Mouse (Mus musculus): ENCODE measurements around the gene Gm20388.

Gm20388 gene

GRCm38 (mm10) chr8:122638601-122639000 lies 2728.0 kb downstream of the Gm20388 start:
- DNase-seq (ENCODE audit: extremely low read depth, insufficient read length, low spot score), result no peak

GRCm38 (mm10) chr8:122639521-122640248 lies 2729.0 kb downstream of the Gm20388 start:
- DNase-seq (ENCODE audit: extremely low read depth, insufficient read length, low spot score), result no peak

GRCm38 (mm10) chr8:122640825-122641224 lies 2730.2 kb downstream of the Gm20388 start:
- no peak for DNase-seq (ENCODE audit: extremely low read depth, insufficient read length, low spot score)

- DNase-seq (ENCODE audit: extremely low read depth, insufficient read length, low spot score), result no peak
Measured at GRCm38 (mm10) chr8:122641406-122641805, 2730.8 kb downstream of the Gm20388 start.

GRCm38 (mm10) chr8:122642071-122642470 lies 2731.4 kb downstream of the Gm20388 start:
- peak; percentile 30 for DNase-seq (ENCODE audit: extremely low read depth, insufficient read length, low spot score)

- no peak for DNase-seq (ENCODE audit: extremely low read depth, insufficient read length, low spot score)
Measured at GRCm38 (mm10) chr8:122644175-122644954, 2733.7 kb downstream of the Gm20388 start.

- DNase-seq (ENCODE audit: extremely low read depth, insufficient read length, low spot score), result no peak
Measured at GRCm38 (mm10) chr8:122646337-122646736, 2735.7 kb downstream of the Gm20388 start.

GRCm38 (mm10) chr8:122648192-122648970 lies 2737.7 kb downstream of the Gm20388 start:
- DNase-seq (ENCODE audit: extremely low read depth, insufficient read length, low spot score), result no peak

- DNase-seq (ENCODE audit: extremely low read depth, insufficient read length, low spot score), result no peak
Measured at GRCm38 (mm10) chr8:122651326-122651921, 2740.8 kb downstream of the Gm20388 start.

- no peak for DNase-seq (ENCODE audit: extremely low read depth, insufficient read length, low spot score)
Measured at GRCm38 (mm10) chr8:122652643-122653042, 2742.0 kb downstream of the Gm20388 start.

- DNase-seq (ENCODE audit: extremely low read depth, insufficient read length, low spot score), result no peak
Measured at GRCm38 (mm10) chr8:122654768-122655167, 2744.1 kb downstream of the Gm20388 start.

GRCm38 (mm10) chr8:122656056-122656999 lies 2745.7 kb downstream of the Gm20388 start:
- DNase-seq (ENCODE audit: extremely low read depth, insufficient read length, low spot score), result no peak

GRCm38 (mm10) chr8:122658149-122658806 lies 2747.6 kb downstream of the Gm20388 start:
- DNase-seq (ENCODE audit: extremely low read depth, insufficient read length, low spot score), result no peak

- DNase-seq (ENCODE audit: extremely low read depth, insufficient read length, low spot score), result no peak
Measured at GRCm38 (mm10) chr8:122658807-122659160, 2748.1 kb downstream of the Gm20388 start.

GRCm38 (mm10) chr8:122660022-122660421 lies 2749.4 kb downstream of the Gm20388 start:
- DNase-seq (ENCODE audit: extremely low read depth, insufficient read length, low spot score), result no peak

- DNase-seq (ENCODE audit: extremely low read depth, insufficient read length, low spot score), result peak; percentile 65
Measured at GRCm38 (mm10) chr8:122661138-122661537, 2750.5 kb downstream of the Gm20388 start.

- DNase-seq (ENCODE audit: extremely low read depth, insufficient read length, low spot score), result no peak
Measured at GRCm38 (mm10) chr8:122661894-122662293, 2751.3 kb downstream of the Gm20388 start.

- no peak for DNase-seq (ENCODE audit: extremely low read depth, insufficient read length, low spot score)
Measured at GRCm38 (mm10) chr8:122663106-122663505, 2752.5 kb downstream of the Gm20388 start.

GRCm38 (mm10) chr8:122663670-122664069 lies 2753.0 kb downstream of the Gm20388 start:
- no peak for DNase-seq (ENCODE audit: extremely low read depth, insufficient read length, low spot score)

Measured in 3134 (cell line).